Mouse (Mus musculus): ENCODE measurements at regions not wholly inside any gene's neighbourhood (a gene's known extent, or its start where the extent isn't known, plus 50 kb on each side); places are given as distances from the start of the nearest gene placed in this dataset.
A peak's percentile ranks its signal among the peaks of the same experiment; 100 is the strongest.

DNA sequence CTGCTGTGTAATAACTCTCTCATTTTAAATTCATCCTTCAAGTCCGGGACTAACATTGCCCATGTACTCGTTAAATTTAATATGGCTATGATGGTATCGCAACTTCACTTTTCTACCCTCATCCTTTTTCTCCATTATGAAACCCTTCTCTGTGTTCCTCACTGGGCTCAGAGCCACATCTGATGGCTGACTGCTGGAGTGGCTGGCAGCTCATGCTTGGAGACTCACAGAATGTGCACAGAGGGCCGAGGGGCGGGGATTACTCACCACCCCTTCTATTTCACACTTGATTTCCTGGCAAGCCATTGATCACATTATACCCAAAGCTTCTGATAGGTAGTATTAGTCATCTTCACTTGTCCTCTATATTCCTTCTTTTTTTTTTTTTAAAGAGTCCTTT, 81.1 kb upstream of the Vwde start:
- no peak for DNase-seq

DNA sequence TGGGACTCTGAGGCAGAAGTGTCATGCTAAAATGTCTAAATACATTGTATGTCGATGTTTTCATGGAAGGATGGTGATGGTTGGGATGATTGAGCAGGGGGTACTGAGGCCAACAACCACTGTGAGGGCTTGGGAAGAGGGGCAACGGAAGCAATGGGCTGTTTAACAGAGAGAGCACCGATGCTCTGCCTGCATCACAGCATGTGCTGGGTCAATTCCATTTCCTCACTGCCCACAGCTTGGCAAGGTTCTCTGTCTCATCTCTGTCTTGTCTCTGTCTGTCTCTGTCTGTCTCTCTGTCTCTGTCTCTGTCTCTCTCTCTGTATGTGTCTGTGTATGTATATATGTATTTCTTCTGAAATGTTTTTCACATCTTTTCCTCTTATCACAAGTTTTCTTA, 73.4 kb upstream of the Vwde start:
- DNase-seq = no peak

DNA sequence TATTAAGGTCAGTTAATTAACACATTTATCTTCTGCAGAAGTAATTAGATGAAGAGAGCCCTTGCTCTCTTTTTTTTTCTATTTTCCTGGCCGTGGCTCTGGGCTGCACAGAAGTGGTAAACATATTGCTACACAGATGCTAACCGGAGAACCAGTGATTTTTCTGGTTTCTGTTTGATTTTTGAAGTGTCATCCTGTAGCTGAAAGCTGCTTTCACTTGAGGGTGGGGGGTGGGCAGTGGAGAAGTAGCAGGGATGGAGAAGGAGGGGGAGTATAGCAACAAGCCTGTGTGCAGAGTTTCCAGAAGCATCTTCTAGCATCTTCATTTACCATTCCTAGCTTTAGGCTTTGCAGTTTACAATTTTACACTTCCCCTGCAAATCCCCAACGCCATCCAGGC, 72.3 kb upstream of the Vwde start:
- no peak for DNase-seq

DNA sequence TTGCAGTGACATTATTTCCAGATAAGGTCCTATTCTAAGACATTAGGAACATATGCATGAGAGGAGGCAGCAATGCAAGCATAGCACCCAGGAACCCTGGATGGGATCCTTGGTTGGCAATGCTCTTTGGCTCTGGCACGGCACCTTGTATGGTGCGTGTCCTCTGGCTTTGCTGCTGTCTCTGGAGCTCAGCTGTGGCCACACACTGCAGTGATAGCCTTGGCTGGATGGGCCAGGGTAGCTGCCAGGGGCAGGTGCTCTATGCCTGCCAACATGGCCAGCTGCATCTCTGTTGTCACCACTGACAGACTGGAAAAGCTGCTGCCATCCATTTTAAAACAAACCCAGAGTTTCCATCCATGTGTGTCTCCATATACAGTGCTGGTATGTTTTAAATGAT, 71.3 kb upstream of the Vwde start:
- no peak for DNase-seq

DNA sequence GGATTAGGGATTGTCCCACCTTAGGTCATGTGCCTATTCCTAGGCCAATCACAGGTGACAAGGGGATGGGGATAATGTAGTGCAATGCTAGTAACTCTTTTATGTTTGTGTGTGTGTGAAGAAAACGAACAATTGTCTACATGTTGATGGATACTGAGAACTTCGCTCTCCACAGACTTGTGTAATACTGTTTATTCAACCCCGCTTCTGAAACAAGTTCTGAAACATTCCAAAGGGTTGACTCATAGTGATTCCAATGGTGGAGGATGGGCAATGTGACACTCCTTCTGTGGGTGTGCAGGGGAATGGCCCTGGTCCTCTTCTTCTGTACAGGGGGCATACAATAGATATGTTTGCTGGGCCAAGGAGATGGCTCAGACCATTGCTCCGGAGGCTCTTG, 69.6 kb upstream of the Vwde start:
- DNase-seq = no peak

DNA sequence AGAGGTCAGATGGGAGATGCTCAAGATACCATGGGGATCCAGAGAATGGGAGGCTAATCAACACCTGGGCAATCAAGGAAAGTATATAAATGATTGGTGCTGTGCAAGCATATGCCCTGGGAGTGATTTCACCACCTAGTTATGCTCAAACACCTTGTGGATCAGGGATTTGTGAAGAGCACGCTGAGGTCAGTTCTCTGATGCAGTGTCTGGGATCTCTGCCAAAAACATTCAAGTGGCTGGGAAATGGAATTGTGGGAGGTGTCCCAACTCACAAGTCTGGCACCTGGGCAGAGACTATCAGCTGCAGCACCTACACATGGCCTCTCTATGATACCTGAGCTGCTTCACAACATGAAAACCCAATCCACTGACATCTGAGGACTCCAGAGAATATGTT, 63.7 kb upstream of the Vwde start:
- peak; percentile 68 for DNase-seq

DNA sequence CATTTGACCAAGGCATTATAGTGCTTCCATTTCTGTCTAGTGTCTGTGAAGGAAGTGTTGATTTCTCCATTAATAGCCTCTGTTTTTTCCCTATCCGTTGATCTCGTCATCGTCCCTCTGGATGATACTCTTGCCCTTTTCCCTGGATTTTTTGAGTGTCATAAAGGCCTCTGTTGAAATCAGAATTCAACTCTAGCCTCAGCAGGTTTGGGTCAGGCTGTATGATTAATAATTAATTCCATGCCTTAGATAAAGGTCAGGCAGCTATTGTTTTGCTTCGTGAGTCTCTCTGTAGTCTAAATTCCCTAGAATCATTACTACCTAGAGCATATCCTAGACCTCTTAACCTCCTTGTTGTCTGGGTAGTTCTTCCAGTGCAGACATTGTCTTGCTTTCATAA, 63.0 kb upstream of the Vwde start:
- no peak for DNase-seq

DNA sequence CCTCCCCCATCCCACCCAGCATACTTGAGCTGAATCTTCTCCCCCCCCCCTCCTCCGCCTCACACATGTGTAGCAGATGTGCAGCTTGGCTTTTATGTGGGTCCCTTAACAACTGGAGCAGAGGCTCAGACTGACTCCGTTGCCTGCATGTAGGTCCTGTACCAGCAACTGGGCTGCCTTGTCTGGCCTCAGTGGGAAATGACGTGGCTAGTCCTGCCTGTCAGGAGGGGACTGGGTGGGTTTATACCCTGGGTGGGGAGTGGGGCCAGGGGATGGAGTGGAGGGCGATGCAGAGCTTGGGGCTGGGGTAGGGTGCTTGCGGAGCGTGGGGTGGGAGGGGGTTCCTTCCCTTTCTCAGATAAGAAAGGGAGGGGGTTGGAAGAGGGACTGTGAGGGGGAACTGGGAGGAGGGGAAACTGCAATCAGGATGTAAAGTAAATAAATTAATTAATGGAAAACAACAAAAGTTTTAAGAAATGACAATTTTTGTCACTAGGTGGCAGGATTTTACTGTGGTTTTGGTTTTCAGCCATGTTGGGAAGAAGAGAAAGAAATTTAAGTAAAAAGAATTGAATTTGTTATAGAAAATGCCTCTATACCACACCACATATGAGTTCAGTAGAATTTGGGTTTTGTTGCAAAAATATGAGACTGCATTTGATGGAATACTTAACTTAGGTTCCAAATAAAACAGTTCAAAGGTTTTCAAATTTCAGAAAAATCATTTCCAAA, 61.9 kb upstream of the Vwde start:
- no peak for DNase-seq

DNA sequence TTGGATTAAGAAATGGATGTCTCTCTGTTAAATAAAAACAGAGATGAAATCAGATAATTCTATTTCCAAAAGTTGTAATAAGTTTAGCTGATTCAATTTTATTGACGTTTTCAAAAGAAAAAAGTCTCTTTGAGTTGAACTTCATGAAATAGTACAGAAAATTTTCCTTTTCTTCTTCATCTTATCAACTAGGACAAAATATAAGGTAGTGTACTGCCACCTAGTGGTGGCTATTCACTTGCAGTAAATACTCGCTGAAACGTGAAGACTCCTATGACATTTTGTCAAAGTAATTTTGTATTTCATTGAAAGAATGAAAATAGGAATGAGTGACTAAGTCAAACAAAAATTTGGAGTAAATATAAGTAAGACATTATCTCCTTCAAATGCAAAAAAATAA, 56.1 kb upstream of the Vwde start:
- DNase-seq = peak; percentile 46

Data from lung, postnatal 14 days (tissue).